Mouse (Mus musculus): Measurements from ENCODE around the gene Cul5. TPM values are rescaled to one million over a fixed set of nuclear protein-coding genes. Genes with fewer than 3 reads are reported as not detected.

Cul5 gene
- polyA plus RNA-seq, 1 experiment from 2014 or later: 47.1 TPM

- Histone ChIP-seq H3K4me3 (no peak overlapping the region), H3K4me2 (no peak overlapping the region), H3K9ac (no peak overlapping the region), H3K9me3 (no peaks in the 10 kb centered on the region), H3K27me3 (replicated peaks) (no peaks in the 10 kb centered on the region), H3K4me1 (peaks cover 3% of the 10 kb centered on the region; the same call in 1 of the 2 replicates), H3K36me3 (replicated peaks) (no peaks in the 10 kb centered on the region), H3K27ac (no peak overlapping the region)
- ATAC-seq (replicated peaks): no peak
- 80% methylated on average over 1 of the region's 1 CpGs for WGBS
Measured at GRCm38 (mm10) chr9:53603384-53603783, 66.4 kb downstream of the Cul5 start.

GRCm38 (mm10) chr9:53601541-53601940, 68.3 kb downstream of the Cul5 start:
- Histone ChIP-seq H3K9me3 (no peaks in the 10 kb centered on the region), H3K9ac (no peak overlapping the region), H3K4me2 (no peak overlapping the region), H3K4me1 (no peaks in the 10 kb centered on the region), H3K4me3 (no peak overlapping the region), H3K27me3 (replicated peaks) (no peaks in the 10 kb centered on the region), H3K36me3 (replicated peaks) (no peaks in the 10 kb centered on the region), H3K27ac (no peak overlapping the region)
- ATAC-seq (replicated peaks): no peak
- WGBS: 96% methylated on average over 2 of the region's 2 CpGs

GRCm38 (mm10) chr9:53598631-53599030, 71.2 kb downstream of the Cul5 start:
- no peaks in the 10 kb centered on the region for H3K9me3 ChIP-seq
- 76% methylated on average over 6 of the region's 6 CpGs for WGBS
- no peak for ATAC-seq (replicated peaks)

GRCm38 (mm10) chr9:53596971-53597600, 72.7 kb downstream of the Cul5 start:
- Histone ChIP-seq H3K4me1 (no peaks in the 10 kb centered on the region), H3K36me3 (replicated peaks) (peaks cover 10% of the 10 kb centered on the region), H3K4me2 (no peak overlapping the region), H3K27me3 (replicated peaks) (no peaks in the 10 kb centered on the region), H3K9ac (no peak overlapping the region), H3K27ac (no peak overlapping the region), H3K9me3 (no peaks in the 10 kb centered on the region), H3K4me3 (no peak overlapping the region)
- no peak for ATAC-seq (replicated peaks)
- WGBS: 92% methylated on average over 4 of the region's 4 CpGs

More at GRCm38 (mm10) chr9:53598631-53599030, 71.2 kb downstream of the Cul5 start:
- H3K27me3 ChIP-seq (replicated peaks): no peaks in the 10 kb centered on the region
- H3K27ac ChIP-seq: no peak overlapping the region
- H3K9ac ChIP-seq: no peak overlapping the region
- H3K36me3 ChIP-seq (replicated peaks): peaks cover 8% of the 10 kb centered on the region; the same call in 1 of the 2 replicates
- no peak overlapping the region for H3K4me3 ChIP-seq
- no peak overlapping the region for H3K4me2 ChIP-seq
- no peaks in the 10 kb centered on the region for H3K4me1 ChIP-seq

GRCm38 (mm10) chr9:53594764-53595163, 75.0 kb downstream of the Cul5 start:
- no peak overlapping the region for H3K27ac ChIP-seq
- H3K4me3 ChIP-seq: no peak overlapping the region
- 9% methylated on average over 3 of the region's 3 CpGs for WGBS
- H3K4me2 ChIP-seq: no peak overlapping the region
- no peaks in the 10 kb centered on the region for H3K4me1 ChIP-seq
- peaks cover 18% of the 10 kb centered on the region for H3K36me3 ChIP-seq (replicated peaks)
- H3K9me3 ChIP-seq: no peaks in the 10 kb centered on the region
- H3K27me3 ChIP-seq (replicated peaks): no peaks in the 10 kb centered on the region
- H3K9ac ChIP-seq: no peak overlapping the region
- ATAC-seq (replicated peaks): no peak

- Histone ChIP-seq H3K9ac (no peak overlapping the region), H3K27ac (no peak overlapping the region), H3K36me3 (replicated peaks) (peaks cover 60% of the 10 kb centered on the region), H3K4me1 (no peaks in the 10 kb centered on the region), H3K9me3 (no peaks in the 10 kb centered on the region), H3K27me3 (replicated peaks) (no peaks in the 10 kb centered on the region), H3K4me2 (no peak overlapping the region), H3K4me3 (no peak overlapping the region)
- ATAC-seq (replicated peaks): no peak
- 88% methylated on average over 4 of the region's 4 CpGs for WGBS
Measured at GRCm38 (mm10) chr9:53581870-53582269, 87.9 kb downstream of the Cul5 start.

- H3K4me1 ChIP-seq: no peaks in the 10 kb centered on the region
- 91% methylated on average over 5 of the region's 5 CpGs for WGBS
- no peak for ATAC-seq (replicated peaks)
- no peaks in the 10 kb centered on the region for H3K9me3 ChIP-seq
- no peaks in the 10 kb centered on the region for H3K27me3 ChIP-seq (replicated peaks)
- no peak overlapping the region for H3K4me3 ChIP-seq
- H3K9ac ChIP-seq: no peak overlapping the region
- H3K4me2 ChIP-seq: no peak overlapping the region
- H3K36me3 ChIP-seq (replicated peaks): peaks cover 21% of the 10 kb centered on the region
- no peak overlapping the region for H3K27ac ChIP-seq
Measured at GRCm38 (mm10) chr9:53575721-53576120, 94.1 kb downstream of the Cul5 start.

- no peaks in the 10 kb centered on the region for H3K27me3 ChIP-seq (replicated peaks)
- no peak overlapping the region for H3K4me3 ChIP-seq
- H3K9ac ChIP-seq: no peak overlapping the region
- peaks cover 24% of the 10 kb centered on the region for H3K36me3 ChIP-seq (replicated peaks)
- ATAC-seq (replicated peaks): no peak
- WGBS: 95% methylated on average over 7 of the region's 7 CpGs
- H3K27ac ChIP-seq: no peak overlapping the region
- H3K4me1 ChIP-seq: no peaks in the 10 kb centered on the region
- no peak overlapping the region for H3K4me2 ChIP-seq
- H3K9me3 ChIP-seq: no peaks in the 10 kb centered on the region
Measured at GRCm38 (mm10) chr9:53572516-53573307, 97.1 kb downstream of the Cul5 start.

GRCm38 (mm10) chr9:53570662-53571061, 99.2 kb downstream of the Cul5 start:
- 94% methylated on average over 6 of the region's 6 CpGs for WGBS
- Histone ChIP-seq H3K27ac (no peak overlapping the region), H3K4me1 (no peaks in the 10 kb centered on the region), H3K36me3 (replicated peaks) (peaks cover 34% of the 10 kb centered on the region), H3K9me3 (no peaks in the 10 kb centered on the region), H3K27me3 (replicated peaks) (no peaks in the 10 kb centered on the region), H3K9ac (no peak overlapping the region), H3K4me3 (no peak overlapping the region), H3K4me2 (no peak overlapping the region)
- no peak for ATAC-seq (replicated peaks)

Other genes with a start within 250 kb of the Cul5 start
- gene Atm, start 133.3 kb downstream of the Cul5 start, polyA plus RNA-seq (2015; fragmentation: Nextera tagmentation; extraction: Ambion mirVana): 9.2 and 10.5 TPM in 2 replicates
- gene Npat, start 133.0 kb downstream of the Cul5 start, polyA plus RNA-seq (2015; fragmentation: Nextera tagmentation; extraction: Ambion mirVana): 9.9 and 11.0 TPM in 2 replicates
- gene Acat1, start 59.6 kb downstream of the Cul5 start, polyA plus RNA-seq (2015; fragmentation: Nextera tagmentation; extraction: Ambion mirVana): 137 and 138 TPM in 2 replicates
- gene Rab39, start 36.2 kb upstream of the Cul5 start, polyA plus RNA-seq (2015; fragmentation: Nextera tagmentation; extraction: Ambion mirVana): 2.2 and 2.5 TPM in 2 replicates
- 10.3 and 10.7 TPM in 2 replicates for gene Slc35f2, start 101.5 kb upstream of the Cul5 start, polyA plus RNA-seq (2015; fragmentation: Nextera tagmentation; extraction: Ambion mirVana)
- gene Sln, start 180.2 kb upstream of the Cul5 start, polyA plus RNA-seq (2015; fragmentation: Nextera tagmentation; extraction: Ambion mirVana): 0.26 TPM in 1 of 2 replicates, not detected in the other

Data from midbrain, embryonic 15.5 days (tissue).